Mouse (Mus musculus) kidney, postnatal 25 days (tissue): ENCODE results near the gene Kcnmb2.

Experiments
- DNase-seq, 2 experiments: peaks; one replicate each; pipeline ENCODE4 v3.0.0; 2021; ENCODE audit warnings: mixed read lengths in 2 of 2

Kcnmb2 gene

GRCm38 (mm10) chr3:32147739-32148138 is 245.4 kb downstream of the Kcnmb2 start:
- DNase-seq = no peak

- DNase-seq = no peak
Measured at GRCm38 (mm10) chr3:32149851-32150570, 247.7 kb downstream of the Kcnmb2 start.

GRCm38 (mm10) chr3:32180519-32180918 is 278.2 kb downstream of the Kcnmb2 start:
- DNase-seq = no peak

- no peak for DNase-seq
Measured at GRCm38 (mm10) chr3:32185855-32186522, 283.7 kb downstream of the Kcnmb2 start.

- DNase-seq = peak; percentile 45 to 75
Measured at GRCm38 (mm10) chr3:32188521-32188920, 286.2 kb downstream of the Kcnmb2 start.

GRCm38 (mm10) chr3:32188955-32189354 is 286.6 kb downstream of the Kcnmb2 start:
- no peak for DNase-seq

- DNase-seq = no peak
Measured at GRCm38 (mm10) chr3:32189956-32190355, 287.6 kb downstream of the Kcnmb2 start.

GRCm38 (mm10) chr3:32194014-32194413 is 291.7 kb downstream of the Kcnmb2 start:
- no peak for DNase-seq

GRCm38 (mm10) chr3:32226755-32227154 is 324.4 kb downstream of the Kcnmb2 start:
- no peak for DNase-seq

- no peak for DNase-seq
Measured at GRCm38 (mm10) chr3:32236766-32237165, 334.5 kb downstream of the Kcnmb2 start.
